Comparison of ENCODE assay signal across 10 mouse cellular contexts in genomic region chr7:112012102-112012501, GRCm38 (mm10). TPM values are rescaled to one million over a fixed set of nuclear protein-coding genes. Genes with fewer than 3 reads are reported as not detected.
A peak's percentile ranks its signal among the peaks of the same experiment; 100 is the strongest.
DNase-seq lines count a peak whose midpoint lies in the region.
"Had no signal": no experiment of that assay in that cellular context is flagged by ENCODE, and none has a peak within 500 bp of the region (broad histone marks: within the 10 kb centered on the region; RNA-seq: fewer than 3 reads in every experiment).

No protein-coding gene starts in this region.

- no peaks in the 10 kb centered on the region for H3K36me3 ChIP-seq in hindbrain, embryonic 10.5 days
- H3K36me3 ChIP-seq: hindbrain, embryonic 15.5 days had no signal

- H3K27ac ChIP-seq in hindbrain, embryonic 10.5 days: no peak overlapping the region
- H3K27ac ChIP-seq: hindbrain, embryonic 15.5 days; macrophage had no signal

- H3K27me3 ChIP-seq in hindbrain, embryonic 10.5 days (ENCODE audit: insufficient read depth, poor library complexity, severe bottlenecking): no peaks in the 10 kb centered on the region
- H3K27me3 ChIP-seq: hindbrain, embryonic 15.5 days had no signal

- peak; percentile 38 for DNase-seq in adrenal gland, postnatal 10 days
- no peak for DNase-seq in adrenal gland, adult 8-10 months
- DNase-seq in 3134 (ENCODE audit: extremely low read depth, insufficient read length, low spot score): peak; percentile 38
- peak; percentile 93 for DNase-seq in gastrocnemius, adult 18-20 months (ENCODE audit: low spot score)
- peak; percentile 26 for DNase-seq in layer of hippocampus, adult 9-11 months
- peak; percentile 44 for DNase-seq in right cerebral cortex, postnatal 4 days
- no peak for DNase-seq in yolk sac, embryonic 10.5 days (ENCODE audit: low spot score)
- no peak for DNase-seq in hindbrain, embryonic 10.5 days (ENCODE audit: low spot score)

- WGBS in hindbrain, embryonic 10.5 days: 80% methylated on average over 5 of the region's 5 CpGs

- H3K4me1 ChIP-seq in hindbrain, embryonic 10.5 days (replicated peaks): no peaks in the 10 kb centered on the region
- H3K4me1 ChIP-seq: hindbrain, embryonic 15.5 days had no signal

- no peaks in the 10 kb centered on the region for H3K9me3 ChIP-seq in hindbrain, embryonic 10.5 days
- H3K9me3 ChIP-seq: hindbrain, embryonic 15.5 days had no signal

- no peak overlapping the region for H3K4me3 ChIP-seq in hindbrain, embryonic 10.5 days
- H3K4me3 ChIP-seq: hindbrain, embryonic 15.5 days had no signal

RNA-seq across cellular contexts. Expression of gene Usp47, which starts 11.2 kb away (rescaled TPM):
- 10 to 100 TPM; 58.9 to 74.1 TPM for total RNA-seq in adrenal gland, postnatal 10 days (2021)
- 10 to 100 TPM; 65.9 to 71.9 (median 67.5) TPM for total RNA-seq in adrenal gland, adult 8-10 months (2022)
- total RNA-seq in gastrocnemius, adult 18-20 months (2021): 100 to 1,000 TPM; 225 to 256 TPM
- polyA plus RNA-seq in hindbrain, embryonic 10.5 days (2016; fragmentation: Nextera tagmentation; extraction: Ambion mirVana): 70.9 and 82.0 TPM in 2 replicates

Comparison
In these comparisons a context has a peak if more than half of its experiments do, and no peak if none do; other contexts are left out.
1. DNase-seq: peak in adrenal gland, postnatal 10 days (single experiment), 3134 (single experiment), gastrocnemius, adult 18-20 months (single experiment), layer of hippocampus, adult 9-11 months (single experiment) and right cerebral cortex, postnatal 4 days (single experiment); none in adrenal gland, adult 8-10 months (single experiment), yolk sac, embryonic 10.5 days (single experiment) and hindbrain, embryonic 10.5 days (single experiment).